Mouse (Mus musculus): ENCODE results near the gene Casp8.
"Not testable (repeated sequence)": the region's sequence is repeated elsewhere in the genome, so short reads cannot be mapped to it uniquely, and the experiment has no call there.

DNA sequence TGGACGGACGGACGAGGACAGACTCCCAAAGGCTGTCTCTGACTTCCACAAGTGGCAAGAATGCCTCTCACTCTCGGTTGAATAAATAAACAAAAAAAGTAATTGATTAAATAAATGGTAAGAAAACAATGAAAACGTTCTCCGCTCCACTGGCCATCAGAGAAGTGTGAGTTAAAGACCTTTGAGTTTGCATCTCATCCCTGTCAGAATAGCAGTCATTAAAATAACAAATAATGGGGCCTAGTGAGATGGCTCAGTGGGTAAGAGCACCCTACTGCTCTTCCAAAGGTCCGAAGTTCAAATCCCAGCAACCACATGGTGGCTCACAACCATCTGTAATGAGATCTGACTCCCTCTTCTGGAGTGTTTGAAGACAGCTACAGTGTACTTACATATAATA is 5.5 kb downstream of the Casp8 start:
- not testable (repeated sequence) for TF ChIP-seq MEF2A (IDR thresholded peaks at IDR 0.05; ENCODE audit: extremely low read depth, insufficient replicate concordance, low read depth, low read length, poor library complexity, severe bottlenecking); SMC3 (IDR thresholded peaks at IDR 0.05; ENCODE audit: low read depth, low read length); TAL1 (IDR thresholded peaks at IDR 0.05; ENCODE audit: low read length)

All from MEL (cell line).